Mouse (Mus musculus): ENCODE measurements around the gene Hnrnpd. TPM values are rescaled to one million over a fixed set of nuclear protein-coding genes. Genes with fewer than 3 reads are reported as not detected.

Gene Hnrnpd
- polyA plus RNA-seq (2016; fragmentation: Nextera tagmentation; extraction: Ambion mirVana), result 245 and 254 TPM in 2 replicates

DNA sequence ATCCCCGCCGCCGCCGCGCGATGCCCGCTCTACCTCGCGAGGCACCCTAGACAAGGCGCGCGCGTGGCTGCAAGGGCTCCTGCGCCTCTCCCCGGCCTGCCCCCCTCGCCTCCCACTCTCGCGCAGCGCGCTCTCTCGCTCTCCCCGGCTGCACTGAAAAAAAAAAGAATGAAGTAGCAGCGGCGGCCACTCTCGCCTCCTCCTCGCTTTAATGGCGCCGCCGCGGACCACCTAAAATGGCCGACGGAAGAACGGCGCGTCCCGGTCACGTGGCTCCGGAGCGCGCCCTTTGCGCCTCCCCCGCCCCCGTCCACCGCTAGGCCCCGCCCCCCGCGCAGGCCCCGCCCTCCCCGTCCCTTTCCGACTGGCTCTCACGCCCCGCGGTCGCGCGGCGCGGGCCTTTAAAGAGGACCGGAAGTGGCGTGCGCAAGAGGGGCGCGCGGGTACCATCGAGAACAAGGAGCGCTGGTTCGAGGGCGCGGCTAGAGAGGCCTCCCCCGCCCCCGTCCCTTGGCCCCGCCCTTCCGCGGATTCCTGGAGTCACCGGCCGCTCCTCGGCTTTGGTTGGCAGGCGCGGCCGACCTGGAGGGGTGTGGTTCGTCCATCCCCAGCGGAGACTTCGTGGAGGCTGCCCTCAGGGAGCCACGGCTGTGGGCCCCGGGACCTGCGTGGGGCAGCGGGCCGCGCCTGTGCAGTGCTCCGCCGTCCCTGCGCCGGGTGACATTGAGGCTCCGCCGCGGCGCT lies at the start of gene Hnrnpd, which contains the start of gene 4930524J08Rik:
Gene Hnrnpd (minus strand): TSS at position 240 of the 744 bp plus-strand sequence.
Gene 4930524J08Rik (plus strand): TSS at position 363 of the 744 bp plus-strand sequence.
- peak within 1 kb of the TSS; percentile 97 for H3K27ac ChIP-seq
- no peaks in the 10 kb centered on the region for H3K27me3 ChIP-seq (replicated peaks)
- peak within 1 kb of the TSS; percentile 98 for H3K9ac ChIP-seq
- peaks cover 37% of the 10 kb centered on the region for H3K4me1 ChIP-seq
- peak within 1 kb of the TSS; percentile 97 for H3K4me3 ChIP-seq
- H3K4me2 ChIP-seq, result peak within 1 kb of the TSS; percentile 73
- ATAC-seq, result peak; percentile 95
- WGBS (ENCODE audit: insufficient replicate concordance), result 2% methylated on average over 80 of the region's 97 CpGs
- H3K9me3 ChIP-seq (replicated peaks), result no peaks in the 10 kb centered on the region
- H3K36me3 ChIP-seq, result peaks cover 27% of the 10 kb centered on the region

DNA sequence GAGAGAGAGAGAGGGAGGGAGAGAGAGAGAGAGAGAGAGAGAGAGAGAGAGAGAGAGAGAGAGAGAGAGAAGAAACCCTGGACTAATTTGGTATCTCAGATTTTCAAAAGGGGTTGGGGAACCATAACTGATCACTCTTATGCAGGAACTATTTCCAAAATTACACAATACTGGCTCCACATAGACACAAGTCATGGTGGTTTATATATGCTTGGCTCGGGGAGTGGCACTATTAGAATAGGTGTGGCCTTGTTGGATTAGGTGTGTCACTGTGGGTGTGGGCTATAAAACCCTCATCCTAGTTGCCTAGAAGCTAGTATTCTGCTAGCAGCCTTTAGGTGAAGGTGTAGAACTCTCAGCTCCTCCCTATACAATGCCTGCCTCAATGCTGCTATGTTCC lies 46.1 kb upstream of the Hnrnpd start:
- H3K4me1 ChIP-seq, result peaks cover 25% of the 10 kb centered on the region
- WGBS (ENCODE audit: insufficient replicate concordance), result 52% methylated on average over 1 of the region's 1 CpGs

DNA sequence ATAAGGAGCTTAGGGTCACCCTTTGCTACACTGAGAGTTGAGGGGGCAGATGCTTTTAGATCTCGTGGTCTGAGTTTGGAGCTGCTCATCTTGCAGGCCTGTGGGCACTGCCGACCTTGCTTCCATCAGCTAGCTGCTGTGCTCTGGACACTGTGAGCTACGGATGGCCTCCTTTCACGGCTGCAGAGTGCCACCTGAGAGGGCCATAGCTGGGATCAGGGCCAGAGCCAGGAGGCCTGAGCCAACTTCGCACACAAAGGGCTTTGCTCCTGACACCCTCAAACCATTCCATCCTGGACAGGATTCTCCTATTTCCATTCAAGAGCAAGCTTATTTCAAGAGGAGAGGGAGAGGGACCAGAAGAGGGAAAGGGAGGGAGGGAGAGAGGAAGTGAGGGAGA lies 45.7 kb upstream of the Hnrnpd start:
- ATAC-seq, result no peak
- 69% methylated on average over 5 of the region's 5 CpGs for WGBS (ENCODE audit: insufficient replicate concordance)
- Histone ChIP-seq H3K4me2 (no peak overlapping the region), H3K4me1 (peaks cover 30% of the 10 kb centered on the region), H3K27ac (no peak overlapping the region), H3K4me3 (no peak overlapping the region), H3K9ac (no peak overlapping the region), H3K36me3 (no peaks in the 10 kb centered on the region), H3K27me3 (replicated peaks) (no peaks in the 10 kb centered on the region), H3K9me3 (replicated peaks) (no peaks in the 10 kb centered on the region)

More for the DNA sequence above, 46.1 kb upstream of the Hnrnpd start:
- H3K4me3 ChIP-seq, result no peak overlapping the region
- no peaks in the 10 kb centered on the region for H3K27me3 ChIP-seq (replicated peaks)
- no peaks in the 10 kb centered on the region for H3K9me3 ChIP-seq (replicated peaks)
- H3K36me3 ChIP-seq, result no peaks in the 10 kb centered on the region
- ATAC-seq, result no peak
- H3K9ac ChIP-seq, result no peak overlapping the region
- H3K27ac ChIP-seq, result no peak overlapping the region
- no peak overlapping the region for H3K4me2 ChIP-seq

DNA sequence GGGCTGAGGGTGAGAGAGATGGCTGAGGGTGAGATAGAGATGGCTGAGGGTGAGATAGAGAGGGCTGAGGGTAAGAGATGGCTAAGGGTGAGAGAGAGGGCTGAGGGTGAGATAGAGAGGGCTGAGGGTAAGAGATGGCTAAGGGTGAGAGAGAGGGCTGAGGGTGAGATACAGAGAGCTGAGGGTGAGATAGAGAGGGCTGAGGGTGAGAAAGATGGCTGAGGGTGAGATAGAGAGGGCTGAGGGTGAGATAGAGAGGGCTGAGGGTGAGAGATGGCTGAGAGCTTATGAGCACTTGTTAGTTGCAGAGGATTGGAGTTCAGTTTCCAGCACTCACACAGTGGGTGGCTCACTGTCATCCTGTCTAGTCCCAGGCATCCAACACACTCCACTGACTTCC lies 41.4 kb upstream of the Hnrnpd start:
- peak; percentile 85 for ATAC-seq
- no peaks in the 10 kb centered on the region for H3K36me3 ChIP-seq
- H3K4me1 ChIP-seq, result peaks cover 28% of the 10 kb centered on the region
- H3K27ac ChIP-seq, result no peak overlapping the region
- no peaks in the 10 kb centered on the region for H3K27me3 ChIP-seq (replicated peaks)
- H3K9ac ChIP-seq, result no peak overlapping the region
- H3K4me3 ChIP-seq, result no peak overlapping the region
- H3K9me3 ChIP-seq (replicated peaks), result no peaks in the 10 kb centered on the region
- H3K4me2 ChIP-seq, result no peak overlapping the region

DNA sequence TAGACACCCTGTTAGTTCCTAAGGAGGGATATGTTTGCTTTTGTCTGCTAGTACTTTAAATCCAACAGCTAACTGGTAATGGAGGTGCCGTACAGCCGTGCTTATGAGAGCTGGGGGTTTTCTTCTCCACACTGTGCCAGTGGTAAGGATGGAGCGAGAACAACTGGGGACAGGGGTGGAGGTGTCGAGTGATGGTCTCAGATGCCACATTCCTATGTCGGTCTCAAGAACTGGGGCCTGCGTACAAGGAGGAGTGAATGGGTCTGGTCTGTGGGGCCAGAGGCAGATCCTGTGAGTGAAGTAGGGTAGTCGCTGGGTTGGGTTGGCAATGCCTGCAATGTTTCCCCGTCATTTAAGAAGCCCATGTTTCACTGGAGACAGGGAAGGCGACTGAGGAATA lies 33.9 kb upstream of the Hnrnpd start:
- ATAC-seq, result no peak
- no peaks in the 10 kb centered on the region for H3K9me3 ChIP-seq (replicated peaks)
- H3K9ac ChIP-seq, result no peak overlapping the region
- 77% methylated on average over 9 of the region's 9 CpGs for WGBS (ENCODE audit: insufficient replicate concordance)
- H3K4me2 ChIP-seq, result no peak overlapping the region
- no peaks in the 10 kb centered on the region; the same call in 1 of the 2 replicates for H3K27me3 ChIP-seq (replicated peaks)
- no peak overlapping the region for H3K4me3 ChIP-seq
- H3K4me1 ChIP-seq, result no peaks in the 10 kb centered on the region
- no peaks in the 10 kb centered on the region for H3K36me3 ChIP-seq
- H3K27ac ChIP-seq, result no peak overlapping the region

DNA sequence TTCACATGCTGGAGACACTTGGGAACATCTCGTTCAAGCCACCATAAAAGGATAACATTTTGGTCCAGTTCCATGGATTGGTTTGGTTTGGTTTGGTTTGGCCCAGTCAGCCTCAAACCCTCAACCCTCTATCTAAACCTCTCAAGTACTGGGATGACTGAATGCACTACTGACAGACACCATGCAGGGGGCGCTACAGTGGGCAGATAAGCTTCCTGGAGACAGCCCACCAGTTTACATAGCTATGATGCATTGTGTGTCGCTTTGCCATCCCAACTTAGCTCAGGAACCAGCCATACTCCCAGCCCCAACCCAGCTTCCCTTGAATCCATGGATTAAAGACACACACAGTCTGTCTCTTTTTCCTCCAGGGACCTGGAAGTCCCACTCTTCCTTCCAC lies 29.7 kb upstream of the Hnrnpd start:
- ATAC-seq, result no peak
- H3K9ac ChIP-seq, result no peak overlapping the region
- WGBS (ENCODE audit: insufficient replicate concordance), result 36% methylated on average over 3 of the region's 3 CpGs
- H3K27ac ChIP-seq, result no peak overlapping the region
- no peaks in the 10 kb centered on the region; the same call in 1 of the 2 replicates for H3K27me3 ChIP-seq (replicated peaks)
- H3K4me1 ChIP-seq, result peaks cover 32% of the 10 kb centered on the region
- H3K4me2 ChIP-seq, result no peak overlapping the region
- H3K4me3 ChIP-seq, result no peak overlapping the region
- no peaks in the 10 kb centered on the region for H3K36me3 ChIP-seq
- H3K9me3 ChIP-seq (replicated peaks), result no peaks in the 10 kb centered on the region

DNA sequence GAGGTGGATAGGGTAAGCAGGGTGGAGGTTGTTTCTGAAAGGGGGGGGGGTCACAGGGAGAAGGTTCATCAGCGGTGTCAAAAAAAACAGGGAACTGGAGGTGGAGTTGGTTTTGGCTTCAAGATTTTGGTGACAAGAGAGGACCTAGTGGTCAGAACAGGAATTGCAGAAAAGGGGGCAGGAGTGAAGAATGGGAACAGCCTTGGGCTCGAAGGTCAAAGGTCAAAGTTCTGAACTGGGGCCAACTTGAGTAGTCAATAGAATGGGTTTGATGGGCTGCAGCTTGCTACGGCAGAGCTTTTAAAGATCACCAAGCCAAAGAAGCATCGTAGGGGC lies 28.3 kb upstream of the Hnrnpd start:
- Histone ChIP-seq H3K4me2 (no peak overlapping the region), H3K4me3 (no peak overlapping the region), H3K27ac (no peak overlapping the region), H3K9ac (no peak overlapping the region), H3K4me1 (peaks cover 34% of the 10 kb centered on the region), H3K36me3 (no peaks in the 10 kb centered on the region), H3K27me3 (replicated peaks) (no peaks in the 10 kb centered on the region; the same call in 1 of the 2 replicates), H3K9me3 (replicated peaks) (no peaks in the 10 kb centered on the region)
- ATAC-seq, result no peak
- WGBS (ENCODE audit: insufficient replicate concordance), result 80% methylated on average over 4 of the region's 4 CpGs

DNA sequence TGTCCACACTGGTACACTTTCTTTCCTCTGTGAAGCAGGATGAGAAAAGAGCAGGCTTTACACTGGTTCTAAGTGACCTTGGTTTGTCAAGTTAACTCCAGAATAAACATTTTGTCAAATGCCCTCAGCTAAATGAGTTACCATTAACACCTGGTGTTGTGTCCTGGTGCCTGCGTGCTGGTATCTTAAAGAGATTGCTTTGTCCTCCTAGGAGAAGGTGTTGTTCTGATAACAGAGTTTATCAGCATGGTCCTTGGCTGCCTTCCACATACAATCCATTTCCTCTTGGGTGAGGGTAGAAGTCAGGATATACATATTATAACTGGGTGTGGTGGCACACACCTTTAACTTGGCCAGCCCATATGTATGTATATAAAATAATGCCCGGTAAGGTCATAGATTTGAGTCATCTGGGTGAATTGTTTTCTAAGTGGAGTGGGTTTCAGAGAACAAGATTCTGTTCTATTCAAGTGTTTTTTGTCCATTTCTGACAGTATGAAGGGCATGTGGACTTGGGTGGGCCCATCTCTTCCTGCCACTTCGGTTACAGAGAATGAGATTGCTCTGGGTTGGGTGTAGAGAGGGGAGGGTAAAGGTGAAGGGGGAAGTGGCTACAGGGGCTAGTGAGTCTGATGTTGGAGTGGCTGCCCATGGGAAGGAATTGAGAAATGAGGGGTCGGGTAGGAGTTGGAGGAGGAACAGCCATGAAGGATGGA lies 27.7 kb upstream of the Hnrnpd start:
- H3K4me2 ChIP-seq, result 0 out of 2 replicates have a peak overlapping the region, but pooled peaks have one; percentile 8
- peak; percentile 59 for ATAC-seq
- no peak overlapping the region for H3K9ac ChIP-seq
- no peaks in the 10 kb centered on the region for H3K9me3 ChIP-seq (replicated peaks)
- H3K27me3 ChIP-seq (replicated peaks), result no peaks in the 10 kb centered on the region; the same call in 1 of the 2 replicates
- H3K27ac ChIP-seq, result no peak overlapping the region; the same call in 1 of the 2 replicates
- no peak overlapping the region for H3K4me3 ChIP-seq
- WGBS (ENCODE audit: insufficient replicate concordance), result 48% methylated on average over 4 of the region's 4 CpGs
- peaks cover 34% of the 10 kb centered on the region for H3K4me1 ChIP-seq
- no peaks in the 10 kb centered on the region for H3K36me3 ChIP-seq

DNA sequence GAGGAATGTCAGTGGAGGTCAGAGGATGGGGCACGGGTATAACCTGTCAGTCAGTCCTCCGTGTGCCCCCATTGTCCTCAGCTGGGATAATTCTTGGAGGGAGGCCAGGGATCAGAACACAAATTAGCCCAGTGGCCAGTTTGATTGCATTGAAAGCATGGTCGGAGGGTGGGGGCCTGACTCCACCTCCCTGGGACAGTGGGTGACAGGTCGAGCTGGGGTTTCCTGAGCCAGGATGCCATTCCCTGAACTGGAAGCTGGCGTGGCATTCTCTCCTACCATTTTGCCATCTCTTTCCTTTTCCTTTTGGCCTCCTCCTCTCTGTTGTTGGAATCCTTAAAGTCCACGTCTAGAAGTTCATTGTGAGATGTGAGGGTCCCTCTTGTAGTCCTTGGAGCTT lies 27.2 kb upstream of the Hnrnpd start:
- peak overlapping the region; percentile 31 for H3K4me2 ChIP-seq
- H3K4me1 ChIP-seq, result peaks cover 37% of the 10 kb centered on the region
- no peak overlapping the region for H3K9ac ChIP-seq
- no peaks in the 10 kb centered on the region for H3K36me3 ChIP-seq
- WGBS (ENCODE audit: insufficient replicate concordance), result 71% methylated on average over 6 of the region's 6 CpGs
- no peak overlapping the region for H3K4me3 ChIP-seq
- no peak for ATAC-seq
- H3K27me3 ChIP-seq (replicated peaks), result no peaks in the 10 kb centered on the region; the same call in 1 of the 2 replicates
- peak overlapping the region; percentile 58 for H3K27ac ChIP-seq
- H3K9me3 ChIP-seq (replicated peaks), result no peaks in the 10 kb centered on the region

DNA sequence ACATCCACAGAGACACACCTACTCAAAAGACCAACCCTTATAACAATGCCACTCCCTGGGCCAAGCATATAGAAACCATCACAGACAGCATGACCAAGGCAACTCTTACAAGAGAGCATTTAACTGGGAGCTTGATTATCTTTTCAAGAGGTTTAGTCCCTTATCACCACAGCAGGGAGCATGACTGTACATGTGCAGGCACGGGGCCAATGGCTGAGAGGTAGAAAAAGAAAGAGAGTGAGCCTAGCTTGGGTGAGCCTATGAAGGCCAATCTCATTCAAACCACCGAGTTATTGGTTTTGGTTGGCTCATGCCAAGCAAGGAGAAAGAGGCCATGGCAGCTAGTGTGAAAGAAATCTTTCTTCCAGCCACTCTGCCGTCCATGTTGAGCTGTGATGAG lies 26.7 kb upstream of the Hnrnpd start:
- H3K9me3 ChIP-seq (replicated peaks), result no peaks in the 10 kb centered on the region
- peak; percentile 80 for ATAC-seq
- H3K36me3 ChIP-seq, result no peaks in the 10 kb centered on the region
- no peaks in the 10 kb centered on the region; the same call in 1 of the 2 replicates for H3K27me3 ChIP-seq (replicated peaks)
- H3K4me2 ChIP-seq, result peak overlapping the region; percentile 31
- H3K4me3 ChIP-seq, result no peak overlapping the region
- peak overlapping the region; percentile 58 for H3K27ac ChIP-seq
- H3K9ac ChIP-seq, result no peak overlapping the region
- H3K4me1 ChIP-seq, result peaks cover 42% of the 10 kb centered on the region
- 28% methylated on average over 3 of the region's 3 CpGs for WGBS (ENCODE audit: insufficient replicate concordance)

DNA sequence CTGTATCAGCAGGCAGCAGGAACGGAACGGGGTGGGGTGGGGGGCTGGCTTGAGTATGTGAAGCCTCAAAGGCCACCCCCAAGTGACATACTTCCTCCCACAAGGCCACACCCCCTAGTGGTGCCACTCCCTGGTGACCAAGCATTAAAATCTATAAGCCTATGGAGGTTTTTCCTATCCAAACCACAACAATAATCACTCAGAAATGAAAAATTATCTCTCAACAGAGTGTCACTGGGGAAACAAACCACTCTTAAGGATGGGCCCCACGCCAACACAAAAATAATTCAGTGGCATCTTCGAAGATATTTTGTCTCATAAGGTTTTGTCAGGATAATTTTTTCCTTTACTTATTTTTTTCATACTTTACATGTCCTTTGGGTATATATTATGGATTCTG lies 25.2 kb upstream of the Hnrnpd start:
- H3K27me3 ChIP-seq (replicated peaks), result no peaks in the 10 kb centered on the region
- H3K36me3 ChIP-seq, result no peaks in the 10 kb centered on the region
- H3K4me1 ChIP-seq, result peaks cover 48% of the 10 kb centered on the region
- H3K27ac ChIP-seq, result no peak overlapping the region
- no peak overlapping the region for H3K9ac ChIP-seq
- WGBS (ENCODE audit: insufficient replicate concordance), result 62% methylated on average over 4 of the region's 4 CpGs
- no peak overlapping the region for H3K4me2 ChIP-seq
- no peaks in the 10 kb centered on the region for H3K9me3 ChIP-seq (replicated peaks)
- H3K4me3 ChIP-seq, result no peak overlapping the region
- no peak for ATAC-seq

DNA sequence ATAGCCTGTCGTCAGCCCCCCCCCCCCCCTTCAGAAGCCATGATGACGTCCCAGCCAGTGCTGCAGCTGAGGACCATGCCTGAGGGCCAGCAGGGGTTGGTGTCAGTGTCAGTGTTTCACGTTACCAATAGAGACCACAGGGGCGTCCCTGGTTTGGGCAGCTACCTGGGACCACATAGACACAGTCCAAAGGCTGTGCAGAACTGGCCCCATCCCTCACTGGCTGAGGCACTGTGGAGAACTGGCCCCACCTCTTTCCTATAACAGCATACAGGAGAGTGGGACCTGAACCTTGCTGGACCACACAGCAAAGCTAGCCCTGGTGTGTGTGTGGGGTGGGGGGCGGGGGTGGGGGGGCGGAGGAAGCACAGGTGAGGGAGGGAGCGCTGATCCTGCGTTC lies 21.8 kb upstream of the Hnrnpd start:
- H3K27ac ChIP-seq, result no peak overlapping the region
- no peaks in the 10 kb centered on the region for H3K36me3 ChIP-seq
- H3K9ac ChIP-seq, result no peak overlapping the region
- H3K9me3 ChIP-seq (replicated peaks), result no peaks in the 10 kb centered on the region
- WGBS (ENCODE audit: insufficient replicate concordance), result 58% methylated on average over 8 of the region's 8 CpGs
- peaks cover 29% of the 10 kb centered on the region for H3K4me1 ChIP-seq
- H3K4me3 ChIP-seq, result no peak overlapping the region
- ATAC-seq, result peak; percentile 7; the same call in 1 of the 2 replicates
- no peak overlapping the region for H3K4me2 ChIP-seq
- no peaks in the 10 kb centered on the region; the same call in 1 of the 2 replicates for H3K27me3 ChIP-seq (replicated peaks)

All from liver, embryonic 12.5 days (tissue).